Mouse (Mus musculus): ENCODE measurements around the gene Prn. TPM values are rescaled to one million over a fixed set of nuclear protein-coding genes. Genes with fewer than 3 reads are reported as not detected.

The Prn gene
- 0.03 TPM in 1 of 2 replicates, not detected in the other for polyA plus RNA-seq (2012; rRNA removed)

GRCm38 (mm10) chr2:131909683-131910572 is at the start of gene Prn, which contains the start of gene Prnp:
TSS of gene Prn (plus strand) at chr2:131909957.
TSS of gene Prnp (plus strand) at chr2:131909928.

DNA sequence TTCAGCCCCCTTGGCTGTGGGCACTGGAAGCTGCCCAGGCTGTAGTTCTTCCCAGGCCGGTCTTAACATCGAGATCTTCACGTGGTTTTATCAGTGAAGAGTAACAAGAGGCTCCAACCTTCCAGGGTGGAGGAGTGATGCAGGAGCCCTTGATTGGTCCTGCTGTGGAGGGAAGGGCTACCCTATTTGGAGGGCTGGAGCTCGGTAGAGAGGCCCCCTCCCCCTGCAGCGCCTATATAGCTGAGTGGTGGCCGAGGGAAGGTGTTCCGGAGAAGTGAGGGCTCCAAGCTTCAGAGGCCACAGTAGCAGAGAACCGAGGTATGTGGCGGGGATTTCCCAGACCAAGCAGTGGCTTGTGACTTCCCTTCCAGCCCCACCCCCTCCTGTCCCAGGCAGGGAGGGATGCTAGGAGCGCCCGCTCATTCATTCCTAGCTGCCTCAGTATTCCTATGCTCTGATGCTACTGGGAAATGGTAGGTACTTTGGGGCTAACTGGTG is 40.9 kb downstream of the Prn start, which contains the start of gene Prnd:
Prnd (plus strand) TSS at position 264 of the 498 bp plus-strand sequence.

Other genes starting within 250 kb of the Prn start
- 0.02 TPM in 1 of 2 replicates, not detected in the other for gene Erv3, start 50.2 kb upstream of the Prn start, polyA plus RNA-seq (2012; rRNA removed)
- gene Prnp, start within 50 bp of the Prn start, polyA plus RNA-seq (2012; rRNA removed): 13.3 and 13.6 TPM in 2 replicates
- gene Prnd, start 40.9 kb downstream of the Prn start, polyA plus RNA-seq (2012; rRNA removed): 0.26 and 0.34 TPM in 2 replicates
- 2.8 and 3.3 TPM in 2 replicates for gene Rassf2, start 120.3 kb downstream of the Prn start, polyA plus RNA-seq (2012; rRNA removed)
- 4.0 and 4.1 TPM in 2 replicates for gene Slc23a2, start 235.2 kb downstream of the Prn start, polyA plus RNA-seq (2012; rRNA removed)

Measured in liver, embryonic 18 days (tissue).